Mouse (Mus musculus) embryonic facial prominence, embryonic 14.5 days (tissue): ENCODE measurements around the gene Ppp2r2c. TPM values are rescaled to one million over a fixed set of nuclear protein-coding genes. Genes with fewer than 3 reads are reported as not detected.

ENCODE experiments used
- ATAC-seq: fragments of 200-750 bp; cut with Nextera tagmentation; 2 replicates; pipeline ENCODE4 v1.8.0; 2017; ENCODE audit warnings: low read depth, moderate number of reproducible peaks, moderate TSS enrichment
- DNase-seq: peaks from one replicate; pipeline ENCODE4 v3.0.0-alpha.2; 2015; ENCODE audit warnings: low spot score
- H3K27ac ChIP-seq: fragments of 300-500 bp; sonication (generic); replicated peaks from 2 replicates; pipeline ENCODE4 v1.5.1; 2014; ENCODE audit warnings: low read depth, mild to moderate bottlenecking, low read length, moderate library complexity
- H3K27me3 ChIP-seq: fragments of 300-500 bp; sonication (generic); replicated peaks from 2 replicates; pipeline ENCODE4 v1.6.1; 2014; ENCODE audit warnings: low read length; ENCODE audit not compliant: control insufficient read depth, insufficient read depth
- H3K36me3 ChIP-seq: fragments of 300-500 bp; sonication (generic); 2 replicates; pipeline ENCODE4 v1.6.1; 2014; ENCODE audit warnings: low read length, mixed read lengths; ENCODE audit not compliant: control insufficient read depth, insufficient read depth
- H3K4me1 ChIP-seq: fragments of 300-500 bp; sonication (generic); 2 replicates; pipeline ENCODE4 v1.6.1; 2014; ENCODE audit warnings: antibody characterized with exemption, low read length; ENCODE audit not compliant: control insufficient read depth, insufficient read depth
- H3K4me2 ChIP-seq: fragments of 300-500 bp; sonication (generic); 2 replicates; pipeline ENCODE4 v1.6.1; 2014; ENCODE audit warnings: low read depth, mild to moderate bottlenecking, low read length, moderate library complexity, mixed read lengths
- H3K4me3 ChIP-seq: fragments of 300-500 bp; sonication (generic); 2 replicates; pipeline ENCODE4 v1.5.1; 2014; ENCODE audit warnings: low read depth, mild to moderate bottlenecking, low read length
- H3K9ac ChIP-seq: fragments of 300-500 bp; sonication (generic); 2 replicates; pipeline ENCODE4 v1.6.1; 2014; ENCODE audit warnings: low read depth, mild to moderate bottlenecking, low read length, moderate library complexity, mixed read lengths
- H3K9me3 ChIP-seq: fragments of 300-500 bp; sonication (generic); 2 replicates; pipeline ENCODE4 v1.6.1; 2016; ENCODE audit warnings: low read length; ENCODE audit not compliant: control insufficient read depth
- WGBS: fragments of 180-500 bp; shearing (Covaris S2); extraction: QIAGEN DNeasy Blood & Tissue Kit; methylation state at CpG from one replicate; pipeline ENCODE4 v1.1.7; 2014; 5-methylcytosine and 5-hydroxymethylcytosine counted together
- polyA plus RNA-seq: library from polyadenylated mRNA; unstranded; fragments of >200 nt; fragmentation: Nextera tagmentation; extraction: Ambion mirVana; gene quantifications from 2 replicates; pipeline ENCODE4 v1.2.1, GENCODE M21; 2014

Ppp2r2c gene
- polyA plus RNA-seq: 2.9 and 3.1 TPM in 2 replicates

DNA sequence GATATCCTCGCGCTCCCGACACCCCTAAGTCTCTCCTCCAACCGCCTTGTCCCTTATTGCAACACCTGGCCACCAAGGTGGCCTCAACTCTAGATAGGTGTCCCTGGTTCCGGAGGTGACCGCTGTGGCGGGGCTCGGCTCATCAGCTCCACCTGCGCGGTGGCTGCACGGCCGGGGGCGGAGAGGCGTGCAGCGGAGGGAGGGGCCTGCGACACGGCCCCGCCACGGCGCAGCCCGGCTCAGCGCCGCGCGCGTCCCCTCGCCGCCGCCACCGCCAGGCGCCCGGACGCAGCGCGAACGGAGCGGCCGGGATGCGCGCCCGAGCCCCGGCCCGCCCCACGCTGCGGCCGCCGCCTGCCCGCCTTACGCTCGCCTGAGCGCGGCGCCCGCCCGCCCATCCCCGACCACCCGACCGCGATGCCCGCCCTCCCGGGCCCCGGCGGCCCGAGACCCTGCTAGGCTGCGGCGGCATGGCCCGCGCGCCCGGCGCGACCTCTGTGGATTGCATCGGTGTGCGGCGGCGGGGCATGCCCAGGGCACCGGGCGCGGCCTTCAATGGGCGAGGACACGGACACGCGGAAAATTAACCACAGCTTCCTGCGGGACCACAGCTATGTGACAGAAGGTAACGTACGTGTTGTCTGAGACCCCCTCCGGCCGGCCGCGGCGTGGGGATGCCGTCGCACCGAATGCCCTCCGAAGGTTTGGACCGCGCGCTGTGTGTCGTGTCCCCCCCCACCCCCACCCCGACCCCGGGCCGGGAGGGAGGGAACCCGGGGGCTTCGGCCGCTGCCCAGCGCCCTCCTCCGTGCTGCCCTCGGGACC is at the start of gene Ppp2r2c:
Gene Ppp2r2c (plus strand): TSS at position 248 of the 825 bp plus-strand sequence.
- ATAC-seq: no peak
- Histone ChIP-seq H3K36me3 (no peaks in the 10 kb centered on the region), H3K4me2 (peak within 1 kb of the TSS; percentile 82), H3K9me3 (no peaks in the 10 kb centered on the region), H3K27ac (no peak within 1 kb of the TSS), H3K9ac (peak within 1 kb of the TSS; percentile 51), H3K4me1 (no peaks in the 10 kb centered on the region; the same call in 1 of the 2 replicates), H3K27me3 (peaks cover 85% of the 10 kb centered on the region), H3K4me3 (peak within 1 kb of the TSS; percentile 45)
- DNase-seq: no peak
- 2% methylated on average over 39 of the region's 108 CpGs for WGBS

DNA sequence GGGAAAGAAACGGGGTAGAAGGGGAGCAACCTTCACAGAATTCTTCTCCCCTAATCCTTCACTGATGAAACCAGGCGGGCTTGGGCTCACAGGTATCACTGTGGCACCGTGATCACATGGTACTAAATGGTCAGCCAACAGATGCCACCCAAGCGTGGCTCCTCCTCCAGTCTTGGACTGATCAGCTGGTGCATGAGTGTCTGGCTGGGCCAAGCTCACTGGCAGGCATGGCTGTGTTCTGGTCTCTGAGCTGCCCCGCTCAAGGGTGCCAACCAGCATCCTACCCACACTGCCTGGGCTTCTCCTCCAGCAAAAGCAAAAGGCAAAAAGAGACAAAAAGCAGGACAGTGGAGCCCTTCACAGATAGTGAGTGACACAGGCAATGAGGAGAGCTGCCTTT is 48.6 kb upstream of the Ppp2r2c start:
- WGBS: 73% methylated on average over 5 of the region's 5 CpGs
- no peak for DNase-seq
- Histone ChIP-seq H3K4me2 (no peak overlapping the region), H3K27ac (no peak overlapping the region), H3K4me3 (no peak overlapping the region), H3K9me3 (no peaks in the 10 kb centered on the region), H3K4me1 (no peaks in the 10 kb centered on the region), H3K9ac (no peak overlapping the region), H3K27me3 (no peaks in the 10 kb centered on the region), H3K36me3 (no peaks in the 10 kb centered on the region)
- ATAC-seq: no peak

DNA sequence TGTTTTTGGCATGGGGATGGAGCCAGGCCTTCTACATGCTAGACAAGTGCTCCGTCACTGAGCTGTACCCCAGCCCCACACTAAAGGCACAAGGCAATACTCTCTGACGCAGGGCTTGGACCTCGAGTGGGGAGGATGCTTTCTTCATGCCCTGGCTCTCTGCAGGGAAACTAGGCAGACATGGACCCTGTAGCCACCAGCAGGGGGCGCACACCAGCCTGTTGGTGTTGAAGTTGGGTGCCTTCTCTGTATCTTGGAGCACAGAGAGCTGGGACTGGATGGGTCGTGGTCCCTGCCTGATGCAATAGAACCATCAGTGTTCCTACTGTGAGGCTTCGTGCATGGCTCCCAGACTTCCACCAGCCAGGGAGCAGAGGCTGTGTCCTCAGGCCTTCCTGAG is 48.2 kb upstream of the Ppp2r2c start:
- Histone ChIP-seq H3K4me1 (no peaks in the 10 kb centered on the region), H3K9ac (no peak overlapping the region), H3K4me3 (no peak overlapping the region), H3K27ac (no peak overlapping the region), H3K27me3 (no peaks in the 10 kb centered on the region), H3K4me2 (no peak overlapping the region), H3K36me3 (no peaks in the 10 kb centered on the region), H3K9me3 (no peaks in the 10 kb centered on the region)
- WGBS: 56% methylated on average over 6 of the region's 6 CpGs
- ATAC-seq (no peak), DNase-seq (peak; percentile 19)

DNA sequence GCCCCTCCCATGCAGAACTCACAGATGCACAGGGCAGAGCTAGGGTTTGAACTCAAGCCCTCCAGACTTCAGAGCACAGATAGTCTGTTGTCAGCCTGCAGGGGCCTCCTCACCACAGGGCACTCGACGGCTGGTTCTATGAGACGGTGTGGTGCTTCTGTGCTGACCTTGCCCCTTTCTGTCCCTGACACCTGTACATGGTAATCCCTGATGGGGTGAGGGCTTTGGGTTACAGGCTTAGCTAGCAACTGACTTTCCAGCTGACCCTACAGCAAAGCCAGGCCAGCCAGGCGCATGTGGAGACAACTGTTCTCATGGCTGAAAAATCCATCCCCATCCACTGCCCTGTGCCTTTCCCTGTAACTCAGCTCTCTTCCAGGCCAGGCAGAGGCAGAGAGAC is 45.4 kb upstream of the Ppp2r2c start:
- peaks cover 3% of the 10 kb centered on the region; the same call in 1 of the 2 replicates for H3K36me3 ChIP-seq
- H3K4me1 ChIP-seq: no peaks in the 10 kb centered on the region
- H3K9ac ChIP-seq: no peak overlapping the region
- H3K9me3 ChIP-seq: no peaks in the 10 kb centered on the region
- 0 out of 2 replicates have a peak, but pooled peaks have one; percentile 7 for ATAC-seq
- 82% methylated on average over 4 of the region's 4 CpGs for WGBS
- no peak overlapping the region for H3K4me3 ChIP-seq
- no peak for DNase-seq
- no peak overlapping the region for H3K27ac ChIP-seq
- no peaks in the 10 kb centered on the region for H3K27me3 ChIP-seq
- no peak overlapping the region for H3K4me2 ChIP-seq

DNA sequence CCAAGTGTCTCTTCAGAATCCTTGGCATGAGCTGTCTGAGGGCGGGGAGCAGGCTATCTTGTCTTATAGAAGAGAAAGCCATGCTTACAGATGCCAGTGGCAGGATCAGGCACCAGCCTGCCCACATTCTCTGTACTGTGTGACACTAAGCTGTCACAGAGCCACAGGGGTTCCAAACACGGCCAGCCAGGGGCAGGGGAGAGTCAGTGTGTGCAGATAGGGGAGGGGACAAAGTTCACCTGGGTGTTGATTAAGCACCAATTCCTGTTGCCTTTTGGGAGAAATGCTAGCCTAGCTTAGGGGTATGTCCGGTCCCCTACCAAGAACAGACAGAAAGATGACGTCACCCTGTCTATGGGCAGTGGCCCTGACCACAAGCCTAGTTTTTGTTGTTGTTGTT is 39.2 kb upstream of the Ppp2r2c start:
- H3K4me3 ChIP-seq: no peak overlapping the region
- ATAC-seq (no peak), DNase-seq (no peak)
- no peaks in the 10 kb centered on the region for H3K9me3 ChIP-seq
- H3K4me1 ChIP-seq: no peaks in the 10 kb centered on the region; the same call in 1 of the 2 replicates
- WGBS: 69% methylated on average over 4 of the region's 4 CpGs
- no peak overlapping the region for H3K4me2 ChIP-seq
- no peak overlapping the region for H3K27ac ChIP-seq
- no peak overlapping the region for H3K9ac ChIP-seq
- H3K36me3 ChIP-seq: peaks cover 3% of the 10 kb centered on the region; the same call in 1 of the 2 replicates
- H3K27me3 ChIP-seq: no peaks in the 10 kb centered on the region

GRCm38 (mm10) chr5:36829913-36830879 is 38.1 kb upstream of the Ppp2r2c start, which contains the start of gene Man2b2:
TSS of gene Man2b2 (minus strand) at chr5:36830653.
- WGBS: 4% methylated on average over 32 of the region's 46 CpGs
- Histone ChIP-seq H3K4me3 (peak within 1 kb of the TSS; percentile 52), H3K27me3 (no peaks in the 10 kb centered on the region), H3K36me3 (peaks cover 3% of the 10 kb centered on the region; the same call in 1 of the 2 replicates), H3K4me1 (no peaks in the 10 kb centered on the region; the same call in 1 of the 2 replicates), H3K9ac (peak within 1 kb of the TSS; percentile 64), H3K27ac (no peak within 1 kb of the TSS), H3K9me3 (no peaks in the 10 kb centered on the region), H3K4me2 (peak within 1 kb of the TSS; percentile 69)
- DNase-seq (peak; percentile 81), ATAC-seq (peak; percentile 95)

DNA sequence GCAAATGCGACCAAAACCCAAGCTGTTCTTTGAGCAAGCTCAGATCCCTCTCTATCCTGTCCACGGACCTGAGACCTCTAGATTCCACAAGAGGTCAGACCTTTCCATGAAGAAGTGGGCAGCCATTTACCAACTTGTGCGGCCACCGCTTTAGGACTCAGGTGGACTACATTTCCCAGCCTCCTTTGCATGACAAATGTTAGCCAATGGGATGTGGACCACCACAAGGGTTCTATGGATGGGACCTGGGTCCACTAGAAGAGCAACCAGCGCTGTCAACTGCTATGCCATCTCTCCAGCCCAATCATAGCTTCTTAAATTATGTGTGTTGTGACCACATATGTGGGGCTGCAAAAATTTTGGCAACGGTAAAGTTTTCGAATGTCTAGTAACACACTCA is 37.0 kb upstream of the Ppp2r2c start:
- ATAC-seq: no peak
- Histone ChIP-seq H3K9ac (no peak overlapping the region), H3K4me3 (no peak overlapping the region), H3K27ac (no peak overlapping the region), H3K4me1 (no peaks in the 10 kb centered on the region; the same call in 1 of the 2 replicates), H3K27me3 (no peaks in the 10 kb centered on the region), H3K36me3 (no peaks in the 10 kb centered on the region; the same call in 1 of the 2 replicates), H3K4me2 (no peak overlapping the region), H3K9me3 (no peaks in the 10 kb centered on the region)
- no peak for DNase-seq
- WGBS: 66% methylated on average over 7 of the region's 7 CpGs

GRCm38 (mm10) chr5:36835933-36836332 is 32.4 kb upstream of the Ppp2r2c start:
- Histone ChIP-seq H3K36me3 (no peaks in the 10 kb centered on the region), H3K4me3 (no peak overlapping the region), H3K4me1 (no peaks in the 10 kb centered on the region; the same call in 1 of the 2 replicates), H3K9me3 (no peaks in the 10 kb centered on the region), H3K4me2 (no peak overlapping the region), H3K27me3 (no peaks in the 10 kb centered on the region), H3K9ac (no peak overlapping the region), H3K27ac (no peak overlapping the region)
- DNase-seq: peak; percentile 62
- WGBS: 1% methylated on average over 6 of the region's 6 CpGs
- ATAC-seq: no peak
